Mouse (Mus musculus) right cerebral cortex, adult 2 months (tissue): ENCODE measurements around the gene Tet3.

ENCODE experiments used
- DNase-seq, 2 experiments: peaks; one replicate each; pipeline ENCODE4 v3.0.0; 2021 to 2022; ENCODE audit warnings: low spot score in 2 of 2

The Tet3 gene

GRCm38 (mm10) chr6:83439781-83440180, 19.1 kb downstream of the Tet3 start:
- peak; percentile 49 to 53 for DNase-seq

- DNase-seq, result peak; percentile 68 to 70
These were observed 19.6 kb downstream of the Tet3 start for GRCm38 (mm10) chr6:83439119-83439767.

DNA sequence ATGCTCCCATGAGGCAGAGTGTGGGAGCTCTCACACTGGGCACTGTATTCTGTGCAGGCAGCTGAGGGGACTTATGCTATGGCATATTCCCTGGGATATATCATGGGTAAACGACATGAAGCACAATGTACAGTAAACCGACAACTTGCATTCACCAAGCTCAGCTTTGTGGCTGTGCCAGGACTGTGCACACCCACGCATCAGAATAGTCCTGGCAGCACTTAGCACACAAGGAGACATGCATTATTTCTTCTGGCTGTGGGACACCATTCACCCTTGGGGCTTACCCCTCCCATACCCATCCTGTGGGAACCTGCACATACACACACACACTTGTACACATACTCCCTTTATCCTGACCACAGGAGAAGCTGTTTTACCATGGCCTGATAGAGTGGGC, 20.3 kb downstream of the Tet3 start:
- peak; percentile 38 to 54 for DNase-seq

- no peak for DNase-seq
These were observed 21.1 kb downstream of the Tet3 start for GRCm38 (mm10) chr6:83437802-83438201.

DNA sequence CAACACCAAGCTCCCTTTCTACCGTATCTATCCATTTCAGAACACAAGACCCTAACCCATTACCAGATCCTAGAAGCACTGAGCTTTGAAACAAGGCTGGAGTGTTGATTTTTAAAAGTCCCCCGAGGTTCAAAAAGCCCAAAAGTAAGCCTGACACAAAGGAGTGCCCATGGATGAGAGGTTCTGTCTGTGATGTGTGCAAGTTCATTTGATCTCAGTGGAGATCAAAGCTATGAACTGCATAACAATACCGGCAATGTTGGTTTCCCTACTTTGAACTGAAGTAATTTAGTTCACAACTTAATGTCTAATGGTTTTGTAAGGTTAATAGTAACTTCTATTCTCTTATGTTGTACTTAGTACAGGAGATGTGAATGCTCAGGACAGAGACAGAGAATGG, 21.7 kb downstream of the Tet3 start:
- no peak for DNase-seq

GRCm38 (mm10) chr6:83436547-83436946, 22.3 kb downstream of the Tet3 start:
- DNase-seq, result no peak

DNA sequence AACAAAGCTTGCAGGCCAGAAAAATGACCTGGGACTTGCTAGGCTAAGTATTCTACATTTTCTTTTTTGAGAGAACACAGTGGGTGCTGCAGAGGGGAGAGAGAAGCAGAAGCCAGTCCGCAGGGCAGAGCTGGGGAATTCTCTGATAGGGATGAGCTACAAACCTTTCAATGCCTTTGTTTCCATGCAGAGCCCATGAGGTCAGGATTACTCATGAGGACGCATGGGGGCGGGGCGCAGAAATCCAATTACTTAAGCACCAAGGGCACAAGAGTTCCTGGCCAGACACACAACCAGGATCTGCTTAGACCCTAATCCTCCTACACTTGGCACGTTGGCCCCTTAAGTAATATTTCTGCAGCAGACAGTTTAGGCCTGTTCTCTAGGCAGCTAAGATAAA, 23.7 kb downstream of the Tet3 start:
- DNase-seq, result no peak

DNA sequence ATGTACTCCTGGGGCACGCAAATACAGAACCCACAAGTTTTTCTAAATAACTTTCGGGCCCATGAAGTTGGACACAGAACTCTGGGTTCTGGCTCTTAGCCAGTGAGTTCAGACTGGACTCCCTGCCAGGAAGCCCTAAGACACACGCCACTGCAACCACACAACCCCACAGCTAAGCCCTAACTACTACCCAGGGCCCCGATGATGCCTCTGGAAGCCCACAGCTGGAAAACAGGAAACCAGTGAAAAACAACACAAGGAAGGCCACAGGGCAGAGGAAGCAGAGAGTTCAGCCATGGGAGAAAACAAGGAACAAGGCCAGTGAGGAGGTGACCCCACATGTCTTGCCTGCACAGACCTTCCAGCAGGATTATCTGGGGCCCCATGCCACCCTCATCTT, 25.3 kb downstream of the Tet3 start:
- no peak for DNase-seq

GRCm38 (mm10) chr6:83432966-83433365, 25.9 kb downstream of the Tet3 start:
- DNase-seq, result no peak

DNA sequence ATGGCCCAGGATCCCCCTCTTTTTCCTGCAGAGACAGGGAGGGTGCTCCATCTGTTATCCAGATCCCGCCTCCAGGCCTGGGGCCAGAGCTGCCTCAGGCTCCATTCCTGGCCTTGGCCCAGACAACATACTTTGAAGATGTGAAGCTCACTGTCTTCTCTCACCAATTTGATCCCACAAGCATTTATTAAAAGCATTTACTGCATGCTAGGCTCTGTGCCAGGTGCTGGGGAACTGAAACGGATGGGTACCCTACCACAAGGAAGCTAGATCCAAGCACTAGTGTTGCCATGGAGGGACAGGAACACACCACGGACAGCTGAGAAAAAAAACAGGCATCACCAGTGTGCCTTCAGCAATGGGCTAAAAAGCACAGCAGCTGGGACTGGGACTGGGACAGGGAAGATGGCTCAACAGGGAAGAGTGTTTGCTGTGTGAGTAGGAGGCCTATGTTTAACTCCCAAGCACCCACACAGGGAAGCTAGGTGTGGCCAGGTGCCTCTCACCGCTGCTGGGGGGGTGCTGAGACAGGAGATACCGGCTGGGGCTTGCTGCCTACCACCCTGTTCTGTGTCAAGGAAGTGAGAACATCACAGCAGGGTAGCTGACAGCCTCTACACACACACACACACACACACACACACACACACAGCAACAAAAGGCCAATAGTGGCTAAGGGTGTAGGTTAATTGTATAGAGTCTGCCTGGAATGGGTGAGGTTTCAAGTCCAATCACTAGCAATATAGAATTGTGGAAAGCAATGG, 30.7 kb downstream of the Tet3 start:
- peak; percentile 51 to 62 for DNase-seq

DNA sequence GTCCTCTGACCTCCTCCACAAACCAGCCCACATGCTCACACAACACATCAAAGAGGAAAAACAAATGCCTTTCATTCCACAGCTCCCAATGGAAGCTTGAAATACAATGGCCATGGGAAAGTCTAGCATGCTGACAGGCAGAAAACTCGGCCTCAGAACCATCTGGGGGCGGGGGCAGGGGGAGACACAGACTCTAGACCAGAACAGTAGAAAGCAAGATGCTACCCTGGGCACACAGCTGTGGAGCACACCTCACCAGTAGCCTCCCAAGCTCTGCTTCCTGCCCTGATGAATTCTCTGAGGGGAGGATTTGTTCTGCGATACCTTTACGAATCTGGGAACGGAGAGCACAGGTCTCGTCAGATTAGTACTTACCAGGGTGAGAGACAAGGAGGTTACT, 31.4 kb downstream of the Tet3 start:
- no peak for DNase-seq

GRCm38 (mm10) chr6:83426576-83426975, 32.3 kb downstream of the Tet3 start:
- DNase-seq, result no peak

- DNase-seq, result no peak
These were observed 34.9 kb downstream of the Tet3 start for GRCm38 (mm10) chr6:83424053-83424404.

- DNase-seq, result no peak
These were observed 35.4 kb downstream of the Tet3 start for GRCm38 (mm10) chr6:83423400-83424052.

- DNase-seq, result no peak
These were observed 36.8 kb downstream of the Tet3 start for GRCm38 (mm10) chr6:83421866-83422649.

DNA sequence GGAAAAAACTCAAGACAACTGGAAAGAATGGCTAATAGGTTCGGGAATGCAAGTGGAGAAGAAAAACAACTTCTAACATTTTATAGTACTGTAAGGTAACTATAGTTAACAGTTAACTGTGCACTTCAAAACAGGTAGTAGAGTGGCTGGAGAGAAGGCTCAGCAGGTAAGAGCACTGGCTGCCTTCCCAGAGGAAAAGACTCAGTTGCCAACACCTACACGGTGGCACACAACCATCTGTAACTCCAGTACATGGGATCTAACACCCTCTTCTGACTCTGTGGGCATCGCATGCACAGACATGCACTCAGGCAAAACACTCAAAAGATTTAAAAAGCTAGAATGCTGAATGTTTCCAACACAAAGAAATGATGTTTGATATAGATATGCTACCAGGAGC, 39.4 kb downstream of the Tet3 start:
- DNase-seq, result no peak

- DNase-seq, result no peak
These were observed 41.4 kb downstream of the Tet3 start for GRCm38 (mm10) chr6:83417531-83417930.

DNA sequence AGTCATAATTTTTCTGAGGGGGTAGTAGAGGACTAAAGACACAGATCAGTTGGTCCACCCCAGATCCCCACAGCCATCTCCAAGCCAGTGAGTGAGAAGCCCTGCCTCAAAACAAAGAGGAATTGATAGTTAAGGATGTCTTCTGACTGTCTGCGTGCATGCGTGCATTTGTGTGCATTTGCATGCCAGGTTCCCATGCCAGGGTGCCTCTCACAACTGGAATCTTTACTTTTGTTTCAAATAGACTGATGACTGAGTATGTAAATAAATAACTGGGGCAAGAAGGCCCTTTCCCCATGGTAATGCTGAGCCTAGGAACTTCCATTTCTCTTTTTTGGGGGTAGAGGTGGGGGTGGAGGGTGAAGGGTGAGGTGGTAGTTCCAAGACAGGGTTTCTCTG, 41.8 kb downstream of the Tet3 start:
- DNase-seq, result no peak

GRCm38 (mm10) chr6:83416261-83417103, 42.4 kb downstream of the Tet3 start:
- DNase-seq, result no peak

- no peak for DNase-seq
These were observed 43.4 kb downstream of the Tet3 start for GRCm38 (mm10) chr6:83415356-83415940.
